Mouse (Mus musculus) adrenal gland, postnatal 0 days (tissue): ENCODE data around the gene Fam160a1. TPM values are rescaled to one million over a fixed set of nuclear protein-coding genes. Genes with fewer than 3 reads are reported as not detected.

Experiments used
- polyA plus RNA-seq: library from polyadenylated mRNA; unstranded; fragments of >200 nt; fragmentation: Nextera tagmentation; extraction: Ambion mirVana; gene quantifications from 2 replicates; pipeline ENCODE4 v1.2.1, GENCODE M21; 2015

The Fam160a1 gene
- polyA plus RNA-seq = 1.6 and 3.4 TPM in 2 replicates

DNA sequence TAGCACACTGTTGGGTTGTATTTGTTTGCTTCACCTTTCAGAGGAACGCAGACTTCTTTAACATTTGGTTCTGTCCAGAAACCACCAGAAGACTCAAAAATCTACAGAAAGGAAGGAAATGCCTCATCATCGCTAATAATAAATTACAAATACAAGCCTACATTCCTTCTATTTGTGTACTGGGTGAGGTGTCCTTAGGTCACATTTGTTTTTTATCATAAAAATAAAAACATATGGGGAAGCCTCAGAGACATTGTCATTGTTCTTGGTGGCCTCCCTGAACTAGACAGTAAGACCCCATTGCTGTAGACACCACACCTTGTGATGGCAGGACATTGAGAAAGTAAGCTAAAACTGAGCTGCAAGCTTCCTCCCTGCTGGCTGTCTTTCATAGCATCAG lies at the start of gene Fam160a1:
Fam160a1 (minus strand) TSS at position 101 of the 400 bp plus-strand sequence.

Other genes starting within 250 kb of the Fam160a1 start
- gene Gatb, start 243.2 kb downstream of the Fam160a1 start, polyA plus RNA-seq = 23.3 and 32.6 TPM in 2 replicates
- gene Glt28d2, start 70.2 kb upstream of the Fam160a1 start, polyA plus RNA-seq = 1.1 and 2.3 TPM in 2 replicates
- 4.3 and 6.8 TPM in 2 replicates for gene Gm37240, start 70.2 kb upstream of the Fam160a1 start, polyA plus RNA-seq
- gene Sh3d19, start 153.8 kb upstream of the Fam160a1 start, polyA plus RNA-seq = 14.3 and 16.6 TPM in 2 replicates
- not detected in 2 replicates for gene Prss48, start 185.2 kb upstream of the Fam160a1 start, polyA plus RNA-seq